Mouse (Mus musculus) G1E-ER4 (cell line): Measurements from ENCODE around the gene Fzd7. TPM values are rescaled to one million over a fixed set of nuclear protein-coding genes. Genes with fewer than 3 reads are reported as not detected.

Source experiments
- GATA1 ChIP-seq: IDR thresholded peaks from one replicate; pipeline ENCODE4 v1.8.0; 2012; ENCODE audit warnings: low read length, inconsistent platforms
- polyA plus RNA-seq: library from polyadenylated mRNA; stranded (reverse); fragments of >175 nt; gene quantifications from 2 replicates; pipeline ENCODE4 v1.2.3, GENCODE M21; 2012

Gene Fzd7
- polyA plus RNA-seq, 1 experiment: 50.9 TPM

DNA sequence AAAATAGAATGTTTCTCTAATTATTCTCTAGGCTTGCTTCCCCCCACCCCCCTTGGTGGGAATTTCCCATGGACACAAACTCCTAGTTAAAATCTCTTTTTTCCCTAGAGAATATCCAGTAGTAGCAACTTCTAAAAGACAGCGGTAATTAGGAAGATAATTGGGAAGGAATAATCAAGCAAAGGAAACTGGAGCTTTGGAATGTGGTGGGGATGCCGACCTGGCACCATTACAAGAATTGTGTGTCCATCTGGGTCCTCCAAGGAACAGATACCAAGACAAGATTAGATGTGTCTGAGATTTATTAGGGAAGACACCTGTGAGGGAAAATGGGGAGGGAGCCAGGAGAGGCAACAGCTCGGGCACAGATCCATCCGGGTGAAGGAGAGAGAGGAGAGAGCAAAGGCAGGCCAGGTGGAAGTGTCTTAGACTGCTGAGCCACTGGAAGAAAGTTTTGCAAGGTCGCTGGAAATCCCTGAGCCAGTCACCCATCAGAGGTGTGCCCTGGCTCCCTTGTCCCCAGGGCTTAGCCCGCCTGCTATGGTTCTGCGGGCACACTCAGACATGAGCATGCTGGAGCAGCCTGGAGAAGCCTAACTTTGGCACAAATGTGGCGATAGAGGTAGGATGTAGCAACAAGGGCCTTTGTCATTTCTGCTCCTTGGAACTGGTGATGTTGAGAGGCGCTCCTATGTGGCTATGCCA is 29.5 kb downstream of the Fzd7 start:
- no peak for TF ChIP-seq GATA1

DNA sequence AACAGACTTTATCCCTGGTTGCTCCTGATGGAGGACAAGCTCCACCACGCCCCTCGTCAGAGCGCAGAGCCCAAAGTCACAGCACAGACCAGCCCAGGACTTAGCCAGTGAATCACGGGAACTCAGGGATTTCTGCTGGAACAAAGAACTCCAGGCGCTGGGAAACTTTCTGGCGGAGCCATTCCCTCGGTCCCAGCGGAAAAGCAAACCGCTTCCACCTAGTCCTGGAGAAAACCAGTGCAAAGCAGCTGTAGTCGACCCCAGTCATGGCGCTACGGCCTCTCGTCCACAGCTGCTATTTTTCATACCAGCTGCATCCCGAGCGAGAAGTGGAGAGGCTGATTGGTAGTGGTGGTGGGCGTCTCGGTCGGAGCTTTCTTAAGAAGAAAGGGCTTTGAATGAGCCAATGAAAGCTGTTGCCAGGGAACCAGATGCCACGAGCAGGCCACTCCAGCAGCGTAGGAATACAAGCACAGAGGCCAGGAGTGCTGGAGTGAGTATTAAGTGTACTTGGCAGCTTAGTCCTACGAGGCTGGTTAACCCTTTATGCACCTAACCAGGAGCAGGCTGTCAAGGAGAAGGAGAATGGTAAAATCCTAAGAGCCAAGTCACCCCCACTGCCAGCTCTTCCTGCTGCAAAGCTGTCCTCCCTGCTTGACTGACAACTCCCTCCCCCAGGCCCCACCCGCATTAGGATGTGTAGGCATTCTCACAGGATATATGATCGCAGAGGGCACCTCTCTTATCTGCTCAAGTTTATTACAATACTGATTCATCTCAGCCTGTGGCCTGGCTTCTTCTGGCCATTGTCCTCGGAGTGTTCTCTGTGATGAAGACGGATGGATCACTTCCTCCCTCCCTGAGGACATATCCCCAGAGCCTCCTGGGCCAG is 34.0 kb downstream of the Fzd7 start, which contains the start of gene Gm973:
Gene Gm973 (plus strand): TSS at position 239 of the 892 bp plus-strand sequence.
- TF ChIP-seq GATA1: no peak

DNA sequence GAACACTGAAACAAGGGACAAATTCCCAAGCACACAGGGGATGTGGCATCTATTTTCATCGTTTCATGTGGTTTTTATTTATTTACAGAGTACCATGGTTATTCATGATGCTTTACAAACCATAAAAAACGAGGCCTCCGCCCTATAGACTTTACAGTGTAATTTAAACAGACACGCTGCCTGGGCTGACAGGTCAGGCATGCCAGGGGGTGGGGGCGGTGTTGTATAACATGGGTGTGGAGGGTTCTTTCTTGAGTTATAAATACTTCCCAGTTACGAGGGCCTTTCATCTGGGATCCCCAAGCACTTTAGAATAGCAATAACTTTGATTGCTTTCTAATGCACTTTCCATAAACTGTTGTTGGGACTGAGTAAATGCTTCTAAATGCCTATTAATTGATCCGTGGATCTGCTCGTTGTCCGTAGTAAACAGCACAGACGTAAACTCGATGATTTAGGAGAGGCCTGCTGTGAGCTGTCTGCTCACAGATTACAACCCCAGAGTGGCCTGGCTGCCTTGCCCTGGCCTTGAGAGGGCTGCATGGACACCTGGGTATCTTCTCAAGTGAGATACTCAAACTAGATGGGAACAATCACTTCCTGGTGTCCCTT is 38.1 kb downstream of the Fzd7 start:
- TF ChIP-seq GATA1: no peak

DNA sequence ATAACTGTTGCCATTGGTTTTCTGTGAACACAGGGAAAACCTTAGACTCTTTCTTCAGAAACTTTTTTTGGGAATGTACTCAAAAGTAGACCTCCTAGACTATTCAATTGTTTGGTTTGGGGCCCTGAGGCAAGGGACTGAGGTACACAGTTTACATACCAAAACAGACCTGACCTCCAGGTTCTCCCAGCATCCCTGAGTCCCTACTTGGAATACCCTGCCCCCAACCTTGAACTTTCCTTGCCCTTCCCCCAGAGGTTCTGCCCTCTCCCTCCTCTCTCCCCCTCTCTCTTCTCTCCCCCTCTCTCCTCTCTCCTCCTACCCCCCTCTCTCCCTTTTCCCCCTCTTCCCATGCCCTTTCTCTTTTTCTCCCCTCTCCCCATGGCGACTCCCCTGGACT is 40.2 kb downstream of the Fzd7 start:
- TF ChIP-seq GATA1: no peak

DNA sequence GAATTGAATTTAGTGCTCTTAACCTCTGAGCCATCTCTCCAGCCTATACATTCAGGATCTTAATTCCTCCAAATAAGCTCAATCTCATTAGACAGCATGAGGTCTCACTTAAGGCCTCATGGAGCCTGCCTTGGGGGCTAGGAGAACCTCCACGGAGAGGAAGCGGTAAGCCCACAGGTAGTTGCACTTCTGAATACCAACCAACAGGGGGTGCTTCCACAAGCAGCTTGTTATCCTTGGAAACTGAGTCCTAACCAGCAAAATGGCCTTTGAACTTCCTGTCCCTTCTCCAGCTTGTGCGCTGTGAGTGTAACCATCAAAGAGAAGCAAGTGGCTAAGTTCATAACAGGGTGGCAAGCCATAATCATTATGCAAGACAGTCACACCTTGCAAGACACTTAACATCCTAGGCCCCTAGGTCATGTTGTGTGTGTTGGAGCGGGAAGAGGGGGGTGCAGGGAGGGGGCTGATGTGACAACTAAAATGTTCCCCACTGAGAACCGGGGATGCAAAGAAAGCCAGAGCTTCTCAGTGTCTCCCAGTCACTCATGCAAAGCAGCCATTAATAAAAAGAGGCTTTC is 41.2 kb downstream of the Fzd7 start:
- no peak for TF ChIP-seq GATA1

DNA sequence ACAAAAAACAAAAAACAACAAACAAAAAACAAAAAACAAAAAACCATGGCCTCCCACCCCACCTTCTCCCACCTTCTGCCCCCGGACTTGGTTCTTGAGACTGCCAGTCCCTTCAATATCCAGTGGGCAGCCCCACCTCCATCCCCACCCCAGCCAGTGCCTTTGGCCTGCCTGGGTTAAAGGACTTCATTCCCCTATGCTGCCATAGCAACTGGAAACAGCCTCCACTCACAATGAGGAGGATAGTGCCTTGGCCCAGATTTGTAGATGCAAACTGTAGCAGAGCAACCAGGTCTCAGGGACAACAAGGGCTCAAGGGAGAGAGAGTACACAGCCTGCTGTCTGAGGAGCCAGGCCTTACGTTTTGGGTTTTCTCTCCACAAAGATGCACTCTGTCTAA is 41.8 kb downstream of the Fzd7 start:
- TF ChIP-seq GATA1: no peak

DNA sequence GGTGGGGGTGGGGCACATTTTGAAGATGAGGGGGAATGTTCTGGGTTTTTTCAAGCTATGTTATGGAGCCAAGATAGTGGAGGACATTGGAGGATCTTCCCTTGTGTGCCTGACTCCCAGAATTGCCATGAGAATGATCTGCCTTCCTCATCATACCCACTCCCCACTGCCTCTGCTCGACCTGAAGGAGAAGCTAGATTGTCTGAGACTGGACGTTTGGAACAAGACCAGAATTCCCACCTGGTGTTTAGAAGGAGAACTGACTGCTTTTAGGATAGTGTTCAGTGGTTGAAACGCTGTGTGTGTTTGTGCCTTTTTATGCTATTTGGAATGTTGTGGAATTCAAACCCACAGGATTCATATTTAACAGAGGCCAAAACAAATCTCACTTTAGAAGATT is 42.5 kb downstream of the Fzd7 start:
- TF ChIP-seq GATA1: no peak

DNA sequence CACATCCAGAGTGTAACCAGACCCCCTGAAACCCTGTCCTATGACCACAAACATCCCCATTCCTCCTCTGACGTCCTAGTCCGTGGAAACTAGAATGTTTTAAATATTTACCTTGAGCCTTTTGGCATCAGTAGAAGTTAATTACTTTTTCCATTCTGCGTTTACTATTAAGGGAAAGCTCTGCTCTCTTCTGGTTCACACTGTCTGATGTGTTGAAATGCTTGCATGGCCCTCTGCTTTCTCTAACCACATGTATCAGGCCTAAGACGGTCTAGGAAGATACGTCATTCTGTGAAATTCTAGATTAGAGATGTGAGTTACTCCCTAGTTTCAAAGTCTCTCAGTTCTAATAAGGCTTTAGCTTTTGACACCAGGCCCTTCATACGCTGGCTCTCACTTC is 45.0 kb downstream of the Fzd7 start:
- no peak for TF ChIP-seq GATA1

DNA sequence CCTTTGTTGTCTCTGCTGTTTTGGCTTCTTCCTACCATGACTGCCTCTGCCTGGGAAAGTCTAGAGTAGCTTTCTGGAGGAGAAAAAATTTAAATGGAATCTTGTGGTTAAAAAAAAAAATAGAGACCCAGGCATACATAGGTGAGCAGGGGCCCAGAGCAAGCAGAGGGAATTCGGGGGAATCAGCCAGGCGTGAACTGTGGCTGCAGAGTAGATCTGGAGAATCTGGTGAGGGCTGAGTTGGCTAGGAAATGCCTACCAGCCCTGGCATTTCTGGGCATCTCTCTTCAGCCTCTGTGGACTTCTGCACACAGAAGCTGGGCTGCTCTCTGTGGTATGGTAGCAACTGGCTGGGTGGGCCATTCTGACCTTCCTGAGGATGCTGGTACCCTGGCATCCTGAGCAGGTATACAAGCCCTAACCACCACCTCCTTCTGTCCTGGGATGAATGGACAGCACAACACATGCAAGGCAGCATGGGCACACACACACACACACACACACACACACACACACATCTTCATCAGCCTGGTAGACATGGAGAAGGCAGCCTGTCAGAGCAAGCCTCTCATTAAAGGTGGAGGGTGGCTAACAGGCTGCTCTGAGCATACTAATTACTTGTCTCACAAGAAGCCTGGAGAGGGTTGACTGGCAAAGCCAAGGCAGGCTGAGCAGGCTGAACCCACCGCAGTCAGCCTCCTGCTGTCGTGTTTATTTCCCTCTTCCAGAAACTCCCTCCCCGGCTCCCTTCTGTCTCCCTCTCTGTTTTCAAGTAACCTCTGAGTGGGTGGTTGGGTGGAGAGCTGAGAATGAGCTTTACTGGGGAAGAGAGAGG is 53.0 kb downstream of the Fzd7 start:
- no peak for TF ChIP-seq GATA1

Other genes starting within 250 kb of the Fzd7 start
- 4.3 and 4.9 TPM in 2 replicates for gene Als2, start 245.2 kb upstream of the Fzd7 start, polyA plus RNA-seq
- gene Cdk15, start 225.5 kb upstream of the Fzd7 start, polyA plus RNA-seq: not detected in 2 replicates
- gene Gm973, start 33.8 kb downstream of the Fzd7 start, polyA plus RNA-seq: not detected in 2 replicates
- gene Sumo1, start 188.4 kb downstream of the Fzd7 start, polyA plus RNA-seq: 169 and 348 TPM in 2 replicates
- gene Nop58, start 202.5 kb downstream of the Fzd7 start, polyA plus RNA-seq: 138 and 241 TPM in 2 replicates